Mouse (Mus musculus) megakaryocyte, embryonic 14.5 days (primary cell): Measurements from ENCODE around the gene Sgpp2.

Experiments used
- FLI1 ChIP-seq: IDR thresholded peaks from 2 replicates; pipeline ENCODE4 v1.6.1; 2012; ENCODE audit warnings: low read length, inconsistent platforms, mixed read lengths
- GATA1 ChIP-seq: IDR thresholded peaks from 3 replicates; pipeline ENCODE4 v1.6.1; 2012; ENCODE audit warnings: mixed read lengths, low read length, inconsistent platforms, borderline replicate concordance

GRCm38 (mm10) chr1:78310021-78310752 lies at the start of gene Sgpp2:
- TF ChIP-seq FLI1 = no peak
- no peak for TF ChIP-seq GATA1
